Mouse (Mus musculus): ENCODE data around the gene Zfp423.

Gene Zfp423

DNA sequence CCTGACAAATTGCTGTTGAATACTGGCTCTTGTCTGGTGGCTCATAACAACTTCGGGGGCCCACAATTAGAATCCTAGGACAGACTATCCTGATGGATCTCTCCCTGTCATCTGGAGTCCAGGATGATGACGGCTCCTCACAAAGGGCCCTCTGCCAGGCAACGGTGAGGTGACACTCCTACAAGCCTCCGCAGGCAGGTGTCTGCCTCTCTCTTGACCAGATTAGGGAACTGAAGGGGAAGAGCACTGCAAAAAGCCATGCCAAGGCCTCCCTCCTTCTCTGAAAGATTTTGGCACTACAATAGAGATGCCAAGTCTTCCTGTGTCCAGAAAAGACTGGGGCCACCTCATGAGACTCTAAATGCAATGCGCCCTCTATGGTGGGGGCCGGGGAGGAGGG is 7.1 kb downstream of the Zfp423 start:
- no peak for DNase-seq (ENCODE audit: low read depth)

GRCm38 (mm10) chr8:87944225-87944934 is 15.0 kb downstream of the Zfp423 start:
- no peak for DNase-seq (ENCODE audit: low read depth)

- no peak for DNase-seq (ENCODE audit: low read depth)
Measured at GRCm38 (mm10) chr8:87943651-87944091, 15.7 kb downstream of the Zfp423 start.

DNA sequence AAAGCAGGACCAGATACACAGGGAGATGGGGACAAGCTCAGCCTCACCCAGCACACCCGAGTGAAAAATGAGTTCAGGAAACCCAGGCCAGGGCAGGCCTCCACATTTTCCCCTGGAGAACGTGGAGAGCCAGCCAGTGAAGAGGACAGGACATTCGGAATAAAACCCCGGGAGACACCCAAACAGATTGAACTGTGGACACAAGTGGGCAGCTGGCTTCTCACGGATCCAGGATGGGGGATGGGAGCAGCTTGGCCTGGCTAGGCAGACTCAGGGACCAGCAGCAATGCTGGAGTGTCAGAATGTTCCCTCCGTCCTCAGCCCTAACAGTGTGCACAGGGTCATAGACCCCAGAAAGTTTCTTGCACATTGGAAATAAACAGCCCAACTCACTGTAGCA is 18.7 kb downstream of the Zfp423 start:
- no peak for DNase-seq (ENCODE audit: low read depth)

DNA sequence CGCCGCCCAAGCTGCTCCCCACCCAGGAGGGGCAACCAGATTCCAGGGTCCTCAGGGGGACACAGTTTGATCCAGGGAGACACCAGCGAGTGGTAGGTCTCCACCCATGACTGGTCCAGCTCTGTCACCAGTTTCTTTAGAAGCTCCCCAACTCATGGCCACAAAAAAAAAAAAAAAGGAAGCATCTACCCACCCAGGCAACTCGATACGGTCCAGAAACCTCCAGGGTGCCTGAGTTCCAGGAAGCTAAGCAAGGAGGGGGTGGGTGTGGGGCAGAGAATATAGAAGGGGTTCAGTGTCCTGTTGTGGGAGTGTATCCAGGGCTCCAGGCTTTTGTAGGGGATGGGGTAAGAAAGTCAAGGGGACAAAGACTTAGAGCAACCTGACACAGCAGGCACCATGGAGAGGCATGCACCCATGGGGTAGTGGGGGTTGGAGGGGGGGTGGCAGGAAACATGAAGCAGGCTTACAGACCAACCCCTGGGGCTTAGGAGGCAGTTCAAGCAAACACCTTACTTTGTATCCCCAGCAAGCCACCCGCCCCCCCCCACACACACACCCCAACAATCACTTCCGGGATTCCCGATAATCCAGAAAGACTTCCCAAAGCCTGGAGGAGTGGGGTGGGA is 20.0 kb downstream of the Zfp423 start:
- DNase-seq (ENCODE audit: low read depth) = no peak

- no peak for DNase-seq (ENCODE audit: low read depth)
Measured at GRCm38 (mm10) chr8:87938351-87939232, 20.8 kb downstream of the Zfp423 start.

DNA sequence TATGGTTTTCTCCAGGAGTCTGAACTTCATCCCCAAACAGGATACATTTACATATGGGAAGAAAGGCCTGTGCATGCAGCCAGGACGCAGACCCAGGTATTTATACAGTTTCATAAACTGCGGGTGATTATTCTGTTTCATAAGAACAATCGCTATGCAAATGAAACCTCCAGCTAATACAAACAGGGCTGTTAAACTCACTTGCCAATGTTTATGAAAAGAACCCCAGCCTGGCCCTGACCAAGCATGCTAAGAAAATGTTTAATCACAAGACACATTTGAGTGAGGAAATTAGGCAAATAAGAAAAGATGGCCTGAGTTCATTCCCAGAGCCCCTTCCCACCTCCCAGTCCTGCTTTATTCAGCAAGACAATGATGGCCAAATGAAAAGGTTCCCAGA is 22.2 kb downstream of the Zfp423 start:
- no peak for DNase-seq (ENCODE audit: low read depth)

DNA sequence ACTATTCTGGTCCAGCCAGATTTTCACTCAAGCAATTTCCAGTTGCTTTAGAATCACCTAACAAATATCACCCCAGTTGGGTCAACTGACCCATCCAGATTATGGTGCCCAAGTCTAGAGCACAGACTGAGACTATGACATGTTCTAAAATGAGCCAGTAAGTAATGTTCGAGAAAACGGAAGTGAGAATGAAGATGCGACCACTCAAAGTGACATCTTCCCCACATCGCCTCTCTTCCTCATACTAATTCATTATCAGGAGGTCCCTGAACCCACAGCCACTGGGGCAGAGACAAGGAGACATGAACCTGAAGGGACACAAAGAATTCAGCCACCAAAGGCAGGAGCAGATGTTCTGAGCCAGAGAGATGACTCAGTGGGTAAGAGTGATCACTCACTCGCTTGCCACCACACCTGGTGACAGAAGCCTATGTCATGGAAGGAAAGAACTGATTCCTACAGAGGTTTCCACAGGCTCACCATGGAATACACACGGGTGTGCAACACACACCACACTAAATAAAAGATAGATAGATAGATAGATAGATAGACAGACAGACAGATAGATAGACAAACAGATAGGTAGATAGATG is 24.2 kb downstream of the Zfp423 start:
- no peak for DNase-seq (ENCODE audit: low read depth)

DNA sequence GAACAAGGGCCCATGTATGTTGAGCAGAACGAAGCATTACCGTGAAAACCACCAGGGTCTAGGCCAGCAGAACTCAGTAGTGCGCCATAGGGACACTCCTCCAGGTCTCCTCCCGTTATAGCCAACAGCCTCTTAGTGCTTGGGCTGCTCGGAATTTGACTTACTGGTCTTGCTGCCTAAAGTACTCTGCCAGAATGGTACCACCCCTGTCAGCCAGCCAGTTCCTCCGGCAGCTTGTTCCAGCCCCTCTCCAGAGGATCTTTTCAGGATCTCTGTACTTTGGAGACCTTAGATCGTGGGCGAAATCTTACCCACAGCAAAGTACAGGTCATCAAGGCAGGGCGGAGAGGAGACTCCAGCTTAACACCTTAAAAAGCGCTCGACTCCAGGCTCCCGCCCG is 25.2 kb downstream of the Zfp423 start:
- no peak for DNase-seq (ENCODE audit: low read depth)

DNA sequence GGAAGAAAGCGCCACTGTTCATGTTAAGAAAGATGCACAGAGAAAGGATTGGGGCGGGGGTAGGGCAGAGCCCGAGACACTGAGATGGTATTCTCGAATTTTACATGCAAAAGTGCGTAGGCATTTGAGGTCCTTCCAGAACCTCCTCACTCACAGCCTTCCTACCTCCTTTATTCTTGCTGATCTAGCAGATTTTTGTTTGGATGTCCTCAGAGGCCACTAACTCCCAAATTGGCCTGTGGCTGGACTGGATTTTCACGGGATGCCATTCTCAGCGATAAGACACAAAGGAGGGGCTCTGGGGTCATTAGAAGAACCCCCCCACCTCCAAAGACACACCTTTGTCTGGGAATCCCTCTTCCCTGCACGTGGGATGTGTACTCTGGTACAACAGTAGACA is 25.6 kb downstream of the Zfp423 start:
- DNase-seq (ENCODE audit: low read depth) = no peak

DNA sequence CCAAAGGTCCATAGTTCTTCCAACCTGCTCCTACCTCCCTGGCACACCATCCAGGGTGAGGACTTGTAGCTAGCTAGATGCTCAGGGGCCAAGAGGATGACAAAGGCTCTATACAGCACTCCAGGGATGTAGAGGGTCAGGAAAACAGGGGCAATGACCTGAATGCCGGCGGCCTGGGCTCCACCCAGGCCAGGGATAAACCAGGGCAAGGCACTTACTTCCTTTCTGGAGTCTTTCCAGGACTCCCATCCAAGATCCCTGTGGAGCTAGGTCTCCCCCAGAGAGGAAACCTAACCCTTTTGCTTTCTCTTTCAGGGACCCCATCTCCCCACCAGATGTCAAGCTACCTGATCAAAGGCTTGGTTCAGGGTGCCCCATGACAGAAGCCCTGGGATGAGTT is 30.5 kb downstream of the Zfp423 start:
- no peak for DNase-seq (ENCODE audit: low read depth)

- no peak for DNase-seq (ENCODE audit: low read depth)
Measured at GRCm38 (mm10) chr8:87927034-87927830, 32.2 kb downstream of the Zfp423 start.

GRCm38 (mm10) chr8:87926098-87926890 is 33.1 kb downstream of the Zfp423 start:
- no peak for DNase-seq (ENCODE audit: low read depth)

GRCm38 (mm10) chr8:87922936-87923335 is 36.5 kb downstream of the Zfp423 start:
- no peak for DNase-seq (ENCODE audit: low read depth)

DNA sequence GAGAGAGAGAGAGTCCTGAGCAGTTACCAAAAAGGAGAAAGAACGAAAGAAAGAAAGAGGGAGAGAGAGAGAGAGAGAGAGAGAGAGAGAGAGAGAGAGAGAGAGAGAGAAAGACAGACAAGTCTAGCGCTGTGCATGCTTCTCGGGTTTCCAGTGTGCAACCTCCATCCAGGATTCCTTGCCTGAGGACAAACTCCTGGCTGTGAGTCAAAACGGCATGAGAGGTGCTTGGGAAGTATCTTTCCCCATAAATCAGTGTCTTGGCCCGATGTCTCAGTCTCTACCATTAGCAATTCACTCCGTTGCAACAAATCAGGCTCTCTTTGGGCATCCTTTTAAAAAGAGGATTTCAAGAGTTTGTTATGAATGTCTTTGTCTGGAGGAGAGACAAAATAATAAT is 36.9 kb downstream of the Zfp423 start:
- DNase-seq (ENCODE audit: low read depth) = peak; percentile 11

- no peak for DNase-seq (ENCODE audit: low read depth)
Measured at GRCm38 (mm10) chr8:87918004-87918403, 41.4 kb downstream of the Zfp423 start.

DNA sequence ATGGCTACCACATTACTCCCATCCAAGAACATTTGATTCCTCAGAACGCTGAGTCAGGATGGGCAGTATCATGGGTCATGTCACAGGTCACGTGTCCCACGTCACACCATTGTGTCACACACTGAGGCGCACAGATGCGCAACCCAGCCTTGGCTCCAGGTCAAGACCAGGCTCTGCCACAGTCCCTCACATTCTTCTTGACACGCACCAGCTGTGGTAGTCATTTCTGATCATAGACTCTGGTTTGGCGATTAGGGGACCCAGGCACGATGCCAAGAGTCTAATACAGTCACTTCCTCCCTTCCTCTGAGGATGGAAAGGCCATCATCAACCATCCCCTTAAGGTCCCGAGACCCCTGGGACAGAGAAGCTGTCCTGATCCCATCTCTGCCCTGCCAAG is 43.6 kb downstream of the Zfp423 start:
- DNase-seq (ENCODE audit: low read depth) = no peak

GRCm38 (mm10) chr8:87914247-87914967 is 45.0 kb downstream of the Zfp423 start:
- no peak for DNase-seq (ENCODE audit: low read depth)

- DNase-seq (ENCODE audit: low read depth) = no peak
Measured at GRCm38 (mm10) chr8:87908940-87909339, 50.5 kb downstream of the Zfp423 start.

DNA sequence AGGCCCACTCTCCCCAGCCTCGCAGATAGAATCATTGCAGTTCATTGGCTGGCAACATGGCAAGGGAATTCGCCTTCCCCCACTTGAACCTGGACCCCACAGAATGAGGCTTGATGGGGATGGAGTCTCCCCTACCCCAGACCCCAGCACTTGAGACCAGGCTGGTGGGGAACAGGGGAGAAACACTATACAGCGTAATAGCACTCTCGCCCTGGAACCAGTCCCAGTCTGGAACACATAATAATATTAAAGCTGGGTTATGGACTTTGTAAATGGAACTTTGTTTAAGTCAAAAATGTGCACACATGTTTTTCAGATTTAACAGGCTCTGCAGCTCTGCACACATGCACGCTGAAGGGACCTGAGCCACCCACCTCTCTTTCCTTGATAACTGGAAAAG is 54.0 kb downstream of the Zfp423 start:
- DNase-seq (ENCODE audit: low read depth) = no peak
